Mouse (Mus musculus) heart, adult 8-10 months (tissue): ENCODE data around the gene Ap5z1. TPM values are rescaled to one million over a fixed set of nuclear protein-coding genes. Genes with fewer than 3 reads are reported as not detected.

Experiments used
- DNase-seq: peaks from one replicate; pipeline ENCODE4 v3.0.0; 2022; ENCODE audit warnings: low spot score
- total RNA-seq, 4 experiments: library from RNA; stranded (reverse); gene quantifications; 2 replicates each; pipeline ENCODE4 v1.2.4; 2022

The Ap5z1 gene
- total RNA-seq, 4 experiments from 2014 or later, result 4.5 to 8.3 (median 7.1) TPM

DNA sequence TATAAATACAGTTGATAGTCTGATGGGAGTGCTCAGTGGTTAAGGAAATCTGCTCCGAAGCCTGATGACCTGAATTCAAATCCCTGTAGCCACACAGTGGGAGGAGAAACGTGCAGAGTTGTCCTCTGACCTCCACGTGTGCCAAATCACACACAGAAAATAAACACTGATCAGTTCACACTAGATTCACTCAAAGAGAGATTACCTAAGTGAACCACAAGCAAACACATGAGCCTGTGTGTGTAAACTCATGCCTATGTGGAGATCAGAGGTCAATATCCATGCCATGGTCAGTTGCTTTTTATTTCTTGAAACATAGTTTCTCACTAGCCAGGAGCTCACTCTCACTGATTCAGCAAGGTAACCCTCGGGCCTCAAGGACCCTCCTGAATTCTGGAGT is 56.6 kb downstream of the Ap5z1 start:
- DNase-seq, result no peak

DNA sequence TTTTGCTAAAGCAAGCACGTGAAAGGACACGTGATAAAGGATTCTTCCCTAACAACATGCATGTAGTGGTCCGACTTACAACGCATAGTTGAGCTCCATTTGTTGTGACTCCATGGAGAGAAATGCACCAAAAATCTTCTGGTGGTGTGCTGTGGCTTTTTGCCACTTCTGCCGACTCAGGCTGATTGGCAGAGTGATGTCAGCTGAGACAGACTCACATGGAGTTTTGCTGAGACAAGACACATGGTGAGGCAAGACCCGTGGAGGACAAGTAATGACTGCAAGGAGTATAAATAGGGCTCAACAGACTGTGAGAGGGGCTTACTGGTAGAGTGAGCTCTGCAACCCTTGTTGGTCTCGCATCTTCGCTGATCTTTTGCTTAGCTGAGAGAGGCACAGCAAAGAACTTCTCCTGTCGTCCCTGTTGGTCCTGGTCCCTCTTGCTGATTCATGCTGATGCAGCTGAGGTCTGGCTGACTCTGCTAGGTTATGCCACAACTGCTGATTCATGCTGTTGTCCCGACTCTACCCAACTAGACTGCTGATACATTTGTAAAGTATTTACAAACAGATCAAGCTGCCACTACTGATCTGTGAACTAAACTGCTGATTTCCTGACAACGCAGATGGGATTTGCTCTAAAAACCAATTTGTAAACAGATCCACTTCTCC is 57.6 kb downstream of the Ap5z1 start:
- no peak for DNase-seq

DNA sequence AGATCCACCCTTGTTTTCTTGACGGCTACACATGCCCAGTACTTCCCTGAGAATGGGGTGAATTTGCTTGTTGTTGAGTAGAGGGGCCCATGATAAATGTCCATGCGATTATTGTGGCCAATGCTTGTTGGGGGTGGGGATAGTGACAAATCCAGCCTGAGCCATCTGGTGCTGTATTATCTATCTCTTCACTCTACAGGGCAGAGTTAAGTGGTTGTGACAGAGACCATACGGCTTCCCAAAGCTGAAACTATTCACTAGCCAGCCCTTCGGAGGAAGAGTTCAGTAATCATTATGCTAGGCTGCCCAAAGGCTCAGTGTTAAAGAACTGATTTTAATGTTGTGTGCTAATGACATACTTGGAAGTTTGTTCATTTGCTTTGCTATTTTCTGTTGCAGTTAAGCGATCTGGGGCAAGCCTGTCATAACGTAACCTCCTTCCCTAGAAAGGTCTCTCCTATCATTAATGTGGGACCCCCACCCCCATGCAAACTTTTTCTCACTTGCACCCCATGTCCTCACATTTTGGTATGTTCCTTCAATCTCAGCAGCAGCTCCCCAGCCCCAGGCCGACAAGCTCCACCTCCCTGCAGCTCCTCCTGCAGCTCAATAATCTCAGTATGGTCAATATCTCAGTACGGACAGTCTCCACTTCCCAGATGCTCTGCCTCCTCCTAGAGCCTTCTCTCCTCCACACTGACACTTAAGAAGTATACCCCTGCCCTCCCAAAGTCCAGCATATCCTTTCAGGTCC is 61.1 kb downstream of the Ap5z1 start:
- no peak for DNase-seq

Other genes starting within 250 kb of the Ap5z1 start
- gene Foxk1, start 62.4 kb upstream of the Ap5z1 start, total RNA-seq, result 10 to 100 TPM; 11.8 to 16.0 (median 14.2) TPM
- gene Papolb, start 66.1 kb downstream of the Ap5z1 start, total RNA-seq, result under 1 TPM in 3 of 4 experiments, not detected in 1; 0.06 to 0.16 (median 0.06) TPM
- 1 to 10 TPM; 1.2 to 2.3 (median 1.8) TPM for gene Radil, start 87.2 kb downstream of the Ap5z1 start, total RNA-seq
- under 1 TPM in 3 of 4 experiments, not detected in 1; 0.08 to 0.50 (median 0.28) TPM for gene Mmd2, start 144.9 kb downstream of the Ap5z1 start, total RNA-seq
- 10 to 100 TPM; 35.6 to 39.5 (median 36.9) TPM for gene Wipi2, start 163.8 kb downstream of the Ap5z1 start, total RNA-seq
- gene Slc29a4, start 228.6 kb downstream of the Ap5z1 start, total RNA-seq, result under 1 TPM; 0.22 to 0.40 (median 0.27) TPM